Mouse (Mus musculus) kidney, postnatal 36 days (tissue): ENCODE measurements around the gene Robo2.
"Not testable (repeated sequence)": the region's sequence is repeated elsewhere in the genome, so short reads cannot be mapped to it uniquely, and the experiment has no call there.

Experiments
- DNase-seq, 2 experiments: peaks; one replicate each; pipeline ENCODE4 v3.0.0; 2021 to 2022; ENCODE audit warnings: mixed read lengths in 2 of 2

The Robo2 gene

GRCm38 (mm10) chr16:74061951-74062350, 349.7 kb downstream of the Robo2 start:
- no peak for DNase-seq

DNA sequence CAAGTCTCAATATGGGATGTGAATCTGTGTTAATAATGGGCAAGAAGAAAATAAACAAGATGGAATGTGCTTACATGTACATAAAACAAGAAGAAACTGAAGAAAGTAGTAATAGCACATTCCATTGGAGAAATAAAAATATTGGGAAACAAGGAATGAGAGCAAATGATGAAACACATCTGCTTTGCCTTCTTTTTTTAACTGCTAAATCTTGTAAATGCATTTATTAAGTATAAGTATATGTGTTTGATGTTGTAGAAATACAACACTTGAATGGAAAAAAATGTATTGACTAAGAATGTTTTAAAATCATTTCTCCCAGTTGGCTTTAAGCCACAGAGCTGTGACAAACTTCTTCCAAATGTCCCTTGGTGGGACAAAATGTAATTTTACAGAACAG, 350.1 kb downstream of the Robo2 start:
- DNase-seq: no peak

GRCm38 (mm10) chr16:74056886-74057285, 354.7 kb downstream of the Robo2 start:
- DNase-seq: no peak

GRCm38 (mm10) chr16:74056210-74056609, 355.4 kb downstream of the Robo2 start:
- no peak for DNase-seq

DNA sequence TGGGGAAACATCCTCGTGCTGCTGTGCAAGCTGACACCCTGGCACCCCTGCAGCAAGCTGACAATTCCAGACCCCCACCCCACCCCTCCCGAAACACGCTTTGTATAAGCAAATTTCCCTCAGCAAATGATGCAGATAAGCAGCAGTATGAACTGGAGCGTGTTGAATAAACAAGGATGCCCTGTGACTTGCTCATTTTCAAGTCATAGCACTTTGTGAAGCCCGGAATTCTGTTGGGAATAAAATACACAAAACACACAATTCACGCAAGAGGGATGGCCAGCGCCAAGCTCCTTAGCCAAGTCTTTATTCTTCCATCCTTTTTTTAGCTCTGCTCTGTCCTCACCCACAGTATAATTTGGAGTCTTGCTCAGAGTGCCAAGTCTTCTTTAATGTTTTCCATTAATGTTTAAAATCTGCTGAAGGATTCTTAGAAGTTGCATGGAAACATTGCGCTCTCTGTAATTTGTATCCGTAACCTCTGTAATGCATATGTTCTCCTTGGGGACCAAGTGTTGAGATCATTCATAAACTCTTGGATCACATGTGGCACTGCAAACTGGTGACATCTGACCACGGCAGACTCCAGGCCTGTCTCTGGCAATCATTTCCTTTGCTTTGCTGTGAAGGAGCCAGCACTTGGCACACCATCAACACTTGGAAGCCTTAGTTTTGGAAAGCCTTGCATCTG, 356.4 kb downstream of the Robo2 start:
- peak; percentile 13 to 45 for DNase-seq

DNA sequence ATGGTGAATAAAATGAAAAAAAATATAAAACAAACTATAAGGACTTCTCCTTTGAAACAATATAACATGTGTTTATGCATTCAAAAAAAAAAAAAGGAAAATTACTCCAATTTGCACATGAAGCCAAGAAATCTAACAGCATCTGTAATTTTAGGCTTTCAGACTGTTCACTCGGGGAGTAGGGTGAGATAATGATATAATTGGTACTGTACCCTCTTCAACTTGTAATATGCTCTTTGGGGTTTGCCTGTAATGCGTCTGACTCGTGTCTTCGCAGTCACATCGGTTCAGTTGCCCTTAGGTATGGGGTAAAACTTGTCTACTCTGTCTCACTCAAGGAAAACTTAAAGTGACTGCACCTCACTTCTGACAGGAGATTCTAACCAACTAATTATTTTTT, 362.2 kb downstream of the Robo2 start:
- DNase-seq: no peak

GRCm38 (mm10) chr16:74048980-74049379, 362.6 kb downstream of the Robo2 start:
- DNase-seq: no peak

- DNase-seq: no peak
These were observed 364.4 kb downstream of the Robo2 start for GRCm38 (mm10) chr16:74047232-74047631.

DNA sequence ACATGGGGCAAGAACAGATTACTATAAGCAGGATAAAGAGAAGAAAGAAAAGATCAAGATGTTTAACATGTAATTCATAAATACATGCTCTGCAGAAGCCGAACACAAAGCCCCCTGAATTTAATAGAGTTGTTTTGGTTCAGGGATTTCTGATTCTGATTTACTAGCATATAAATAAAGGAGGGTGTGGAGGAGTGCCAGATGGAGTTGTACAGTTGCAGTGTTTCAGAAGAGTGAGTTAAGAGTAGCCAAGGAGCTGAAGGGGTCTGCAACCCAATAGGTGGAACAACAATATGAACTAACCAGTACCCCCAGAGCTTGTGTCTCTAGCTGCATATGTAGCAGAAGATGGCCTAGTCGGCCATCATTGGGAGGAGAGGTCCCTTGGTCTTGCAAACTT, 370.8 kb downstream of the Robo2 start:
- not testable (repeated sequence) for DNase-seq

DNA sequence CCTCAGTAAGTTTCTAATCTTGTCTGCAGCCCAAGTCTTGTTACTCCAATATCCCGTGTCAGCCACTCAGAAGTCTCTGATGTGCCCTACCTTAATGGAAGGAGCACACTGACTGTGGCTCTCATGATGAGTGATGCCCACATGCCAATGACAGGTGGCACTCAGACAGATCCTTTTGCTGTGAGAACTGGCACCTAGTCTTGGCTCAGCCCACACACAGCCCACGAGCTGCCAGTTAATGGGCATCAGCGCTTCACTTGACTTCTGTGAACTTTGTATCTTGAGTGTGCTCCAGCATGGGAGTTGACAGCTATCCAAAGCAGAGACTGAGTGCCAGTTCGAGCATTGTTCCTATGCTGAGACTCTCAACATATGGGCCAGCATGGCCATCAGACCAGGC, 383.8 kb downstream of the Robo2 start:
- DNase-seq: peak; percentile 9 to 51

- no peak for DNase-seq
These were observed 389.2 kb downstream of the Robo2 start for GRCm38 (mm10) chr16:74022281-74022978.

DNA sequence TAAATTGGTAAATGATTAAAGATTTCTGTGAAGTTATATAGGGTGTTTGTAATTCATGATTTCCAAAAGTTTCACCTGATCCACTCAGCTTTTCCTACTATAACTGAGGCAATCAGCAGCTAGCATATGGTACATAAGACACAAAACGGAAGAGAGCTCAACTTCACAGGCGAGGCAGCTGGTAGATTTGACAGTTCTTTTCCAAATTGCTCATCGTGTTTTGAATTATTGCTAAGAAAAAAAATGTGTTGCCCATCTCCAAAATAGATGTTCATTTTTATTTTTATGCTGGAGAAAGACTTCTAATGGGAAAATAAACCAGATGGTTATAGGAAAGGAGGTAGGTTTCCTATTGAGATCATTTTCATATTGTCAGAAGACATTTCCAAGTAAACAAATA, 405.9 kb downstream of the Robo2 start:
- no peak for DNase-seq

DNA sequence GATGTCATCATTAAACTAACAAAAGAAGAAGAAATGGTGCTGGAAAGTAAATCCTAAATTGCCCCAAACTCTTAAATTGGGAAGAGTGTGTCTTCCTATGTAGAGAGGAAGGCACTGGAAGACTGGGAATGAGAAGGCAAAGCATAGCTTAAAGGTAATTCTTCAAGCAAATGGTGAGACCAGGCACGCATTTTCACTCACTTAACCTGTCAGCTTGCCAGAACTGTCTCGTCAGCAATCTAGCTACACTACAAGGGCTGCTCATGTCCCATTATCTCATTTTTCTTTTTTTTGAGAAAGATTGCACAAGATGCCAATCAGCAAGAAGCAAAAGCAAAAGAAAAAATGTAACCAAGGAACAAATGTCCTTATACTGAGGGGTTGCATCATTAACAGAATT, 410.3 kb downstream of the Robo2 start:
- no peak for DNase-seq

GRCm38 (mm10) chr16:73991212-73991611, 420.4 kb downstream of the Robo2 start:
- DNase-seq: no peak

- no peak for DNase-seq
These were observed 442.1 kb downstream of the Robo2 start for GRCm38 (mm10) chr16:73969573-73969972.

- DNase-seq: no peak
These were observed 447.2 kb downstream of the Robo2 start for GRCm38 (mm10) chr16:73964366-73964926.

- DNase-seq: no peak
These were observed 452.1 kb downstream of the Robo2 start for GRCm38 (mm10) chr16:73959479-73959970.

DNA sequence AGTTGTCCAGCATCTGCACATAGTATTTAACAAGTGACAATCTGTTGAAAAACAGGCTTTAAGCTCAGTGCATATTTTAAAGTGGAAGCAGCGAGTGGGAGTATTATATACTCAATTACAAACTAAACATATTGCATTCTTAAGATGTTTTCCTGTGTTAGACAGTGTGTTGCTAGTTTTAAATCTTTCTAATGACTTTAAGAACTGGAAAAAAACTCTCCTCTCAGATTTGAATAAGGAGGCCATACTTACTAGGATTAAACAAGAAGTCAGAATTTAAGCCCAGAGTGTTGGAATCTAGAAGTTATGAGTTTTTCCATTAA, 453.1 kb downstream of the Robo2 start:
- no peak for DNase-seq

DNA sequence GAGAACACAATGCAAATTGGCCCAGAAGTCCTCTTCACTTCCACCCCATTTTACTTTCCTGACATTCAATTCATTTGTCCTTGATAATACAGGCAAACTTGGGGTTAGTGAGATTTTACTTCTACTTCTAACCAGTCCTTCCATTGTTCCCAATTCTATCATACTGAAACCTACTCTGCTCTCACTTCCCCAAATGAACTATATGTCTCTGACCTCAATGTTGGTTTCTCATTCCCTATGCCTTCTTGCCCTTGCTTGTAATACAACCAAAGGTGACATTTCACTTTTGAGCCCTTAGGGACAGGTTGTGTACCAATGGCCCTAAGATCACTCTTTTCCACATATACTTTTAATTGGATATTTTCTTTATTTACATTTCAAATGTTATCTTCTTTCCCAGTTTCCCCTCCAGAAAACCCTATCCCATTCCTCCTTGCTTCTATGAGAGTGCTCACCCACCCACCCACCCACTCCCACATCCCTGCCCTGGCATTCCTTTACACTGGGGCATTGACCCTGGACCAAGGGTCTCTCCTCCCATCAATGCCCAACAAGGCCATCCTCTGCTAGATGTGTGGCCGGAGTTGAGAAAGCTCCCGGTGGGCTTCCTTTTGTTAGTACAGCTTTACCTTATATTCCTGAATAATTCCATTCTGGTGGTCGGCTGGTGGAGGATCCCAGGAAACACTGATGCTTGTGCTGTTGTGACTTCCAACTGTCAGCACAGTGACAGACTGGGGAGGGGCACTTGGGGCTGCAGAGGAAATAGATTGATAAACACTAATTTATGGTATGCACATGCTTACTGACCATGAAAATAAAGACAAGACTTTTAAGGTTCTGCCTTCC, 453.7 kb downstream of the Robo2 start:
- no peak for DNase-seq

DNA sequence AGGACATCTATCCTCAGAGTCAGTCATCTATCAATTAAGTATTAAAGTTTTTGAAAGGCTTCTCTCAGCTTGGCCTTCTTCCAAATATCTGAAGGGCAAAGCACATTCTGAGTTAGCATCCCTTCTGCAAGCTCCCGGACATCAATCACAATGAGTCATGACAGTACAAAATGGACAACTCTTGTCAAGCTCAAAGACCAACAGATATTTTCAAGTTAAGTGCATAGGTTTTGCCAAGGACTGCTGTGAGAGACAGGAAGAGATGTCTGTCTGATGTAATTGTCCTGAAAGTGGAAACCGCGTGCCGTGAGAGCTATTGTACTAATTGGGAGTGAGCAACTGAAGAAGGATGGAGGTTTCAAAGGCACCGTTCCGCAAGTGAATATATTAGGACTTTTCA, 465.5 kb downstream of the Robo2 start:
- no peak for DNase-seq

DNA sequence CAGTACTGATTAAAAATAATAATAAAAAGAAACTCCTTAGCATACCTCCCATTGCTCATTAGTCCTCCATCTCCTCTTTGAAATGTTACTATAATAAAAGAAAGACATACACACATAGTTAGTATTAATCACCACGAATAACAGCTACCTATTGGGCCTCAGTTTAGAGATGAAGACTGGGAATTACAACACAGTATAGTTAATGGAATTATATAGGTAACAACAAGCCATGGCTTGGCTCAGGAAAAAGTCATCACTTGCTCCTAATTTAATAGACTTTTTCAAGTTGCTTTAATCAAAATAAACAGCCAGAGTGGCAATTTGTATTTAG, 471.4 kb downstream of the Robo2 start:
- no peak for DNase-seq

DNA sequence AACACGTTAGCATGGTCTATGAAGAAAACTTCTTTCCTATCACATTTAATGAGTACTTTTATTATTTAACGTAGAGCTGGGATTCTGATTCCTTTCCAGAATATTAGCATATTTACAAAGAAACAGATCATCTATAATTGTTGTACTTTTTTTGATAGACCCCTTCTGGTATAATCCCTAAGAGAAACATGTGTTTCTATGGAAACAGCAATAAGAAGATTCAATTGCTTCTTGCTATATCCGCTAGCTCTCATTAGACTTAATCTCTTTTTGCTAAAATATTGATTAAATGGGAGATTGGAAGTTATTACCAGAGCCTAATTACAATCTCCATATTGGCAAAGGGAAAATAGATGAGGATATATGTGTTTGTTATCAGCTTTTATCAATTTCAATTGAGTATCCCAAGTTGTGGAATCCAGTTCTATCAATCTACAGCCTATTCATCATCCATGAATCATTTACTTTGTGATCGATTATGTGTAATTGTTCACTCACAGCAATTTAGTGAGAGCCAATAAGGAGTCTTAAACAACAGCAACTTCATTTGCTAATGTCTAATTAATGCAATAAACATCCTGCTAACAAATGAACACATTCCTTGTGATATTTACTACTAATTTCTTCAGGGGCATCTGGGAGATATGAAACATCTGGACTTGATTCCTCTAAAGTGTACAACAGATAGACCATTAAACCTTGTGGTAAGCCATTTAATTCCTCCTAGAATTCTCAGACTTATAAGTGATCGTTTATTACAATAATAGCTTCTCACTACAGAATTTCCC, 472.0 kb downstream of the Robo2 start:
- DNase-seq: no peak

DNA sequence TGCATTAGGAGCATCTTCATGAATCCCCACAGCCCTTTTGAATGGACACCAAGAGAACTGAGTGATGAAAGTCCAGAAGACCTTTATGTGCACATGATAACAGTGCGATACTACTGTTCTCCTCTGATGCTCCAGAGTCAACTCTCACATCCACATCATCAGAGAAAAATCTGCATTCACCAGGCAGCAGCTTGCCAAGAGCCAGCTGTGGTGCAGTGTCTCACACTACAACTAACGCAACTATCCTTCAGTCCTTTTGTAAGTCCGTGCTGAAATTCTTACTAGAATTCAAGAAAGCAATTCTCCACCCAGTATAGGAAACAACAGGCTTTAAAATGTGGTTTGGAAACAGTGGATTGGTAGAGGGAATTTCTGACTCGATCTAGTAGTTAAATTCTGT, 481.3 kb downstream of the Robo2 start:
- no peak for DNase-seq
